Mouse (Mus musculus) kidney, postnatal 25 days (tissue): ENCODE results near the gene Rassf1.

ENCODE experiments used
- DNase-seq, 2 experiments: peaks; one replicate each; pipeline ENCODE4 v3.0.0; 2021; ENCODE audit warnings: mixed read lengths in 2 of 2

Rassf1 gene

DNA sequence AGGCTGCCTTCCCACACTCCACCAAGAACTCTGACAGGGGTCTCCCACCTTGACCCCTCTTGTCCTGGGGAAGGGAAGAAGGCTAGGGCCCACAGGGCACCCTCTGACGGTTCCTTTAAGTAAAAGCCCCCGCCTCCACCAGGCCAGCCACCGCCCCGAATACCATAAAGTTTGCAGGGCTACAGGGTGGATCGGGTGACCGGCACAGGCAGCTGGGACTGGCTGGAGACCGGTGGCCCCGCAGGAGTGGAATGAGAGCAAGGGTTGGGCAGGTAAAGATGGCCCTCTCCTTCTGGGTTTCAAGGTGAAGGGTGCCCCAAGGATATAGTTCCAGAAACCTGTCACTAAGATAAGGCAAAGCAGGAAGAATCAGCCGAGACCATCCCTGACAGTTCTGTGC is 55.2 kb downstream of the Rassf1 start:
- DNase-seq: peak; percentile 68 to 88

DNA sequence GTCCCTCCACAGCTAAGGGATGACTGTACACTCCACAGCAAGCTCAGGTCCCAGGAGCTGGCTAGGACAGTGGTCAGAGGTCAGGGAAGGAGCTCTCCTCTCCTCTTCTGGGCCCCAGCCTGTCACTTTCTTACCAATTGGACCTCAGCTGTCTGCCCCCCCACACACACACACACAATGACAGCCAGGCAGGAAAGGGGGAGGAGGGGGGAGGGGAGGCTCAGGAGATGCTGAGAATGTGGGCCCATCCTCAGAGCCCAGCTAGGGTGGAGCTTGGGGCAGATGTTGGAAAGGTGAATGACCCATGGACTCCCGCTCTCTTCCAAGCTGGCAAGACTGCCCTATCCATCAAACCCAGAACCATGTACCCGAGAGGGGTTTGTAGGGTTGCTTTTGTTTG is 55.7 kb downstream of the Rassf1 start:
- DNase-seq: peak in 1 of 2 experiments; percentile 71

DNA sequence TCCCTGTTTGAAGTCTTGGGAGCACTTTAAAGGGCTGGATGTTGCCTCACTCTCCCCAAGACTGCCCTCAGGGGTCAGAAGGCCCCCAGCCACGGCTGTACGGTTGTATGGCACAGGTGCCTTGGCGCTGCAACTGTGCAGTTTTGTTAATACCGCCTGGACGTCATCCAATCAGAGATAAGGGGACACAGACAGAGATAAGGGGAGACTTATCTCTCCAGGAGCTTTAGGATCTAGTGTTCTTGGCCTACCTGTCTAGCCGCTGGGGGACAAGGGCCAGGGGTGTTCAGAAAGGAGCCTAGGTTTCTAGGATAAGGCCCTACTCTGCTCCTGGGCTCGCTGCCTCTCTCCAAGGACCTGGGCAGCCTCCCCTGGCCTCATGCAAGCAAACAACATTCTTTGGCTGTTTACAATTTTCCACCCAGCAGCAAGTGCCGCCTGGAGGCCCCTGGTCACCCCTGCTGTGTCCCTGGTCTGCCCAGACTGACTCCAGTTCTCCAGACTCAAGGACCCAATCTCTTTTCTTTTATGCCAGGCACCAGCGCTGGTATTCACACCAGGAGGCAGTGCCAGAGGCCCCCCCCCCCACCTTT is 56.4 kb downstream of the Rassf1 start:
- DNase-seq: peak; percentile 45 to 69

DNA sequence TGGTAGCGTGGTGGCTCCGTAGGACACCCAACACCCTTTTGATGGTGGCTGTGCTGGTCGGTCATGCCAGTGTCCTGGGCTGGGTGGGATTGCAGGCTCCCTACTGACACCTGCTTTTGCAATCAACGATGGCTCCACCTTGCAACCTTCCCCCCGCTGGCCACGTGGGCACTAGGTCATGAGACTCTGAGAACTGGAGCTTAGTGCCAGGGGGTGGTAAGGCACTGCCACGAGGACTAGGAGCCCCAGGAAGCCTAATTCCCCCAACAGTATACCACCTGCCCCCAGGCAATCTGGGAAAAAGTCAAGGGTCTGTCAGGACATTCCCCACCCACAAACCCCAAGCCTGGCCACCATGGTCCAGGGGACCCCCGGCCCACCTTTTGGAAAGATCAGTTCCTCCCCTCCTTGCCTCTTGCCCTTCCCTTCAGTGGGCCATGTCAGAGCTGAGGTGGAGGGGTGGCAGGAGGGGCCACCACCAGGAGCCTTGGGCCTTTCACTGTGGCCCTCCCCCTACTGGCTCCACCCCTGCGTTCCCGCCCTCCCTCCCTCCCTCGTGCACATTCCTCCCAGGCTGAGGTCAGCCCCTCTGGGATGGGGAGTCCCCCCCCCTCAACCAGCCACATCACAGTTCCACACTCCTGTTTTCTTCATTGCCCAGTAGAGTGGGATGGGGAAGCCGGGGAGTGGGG is 57.5 kb downstream of the Rassf1 start, which contains the start of gene Sema3b:
Sema3b (minus strand) TSS at position 489 of the 692 bp plus-strand sequence.
- DNase-seq: peak; percentile 61 to 86

DNA sequence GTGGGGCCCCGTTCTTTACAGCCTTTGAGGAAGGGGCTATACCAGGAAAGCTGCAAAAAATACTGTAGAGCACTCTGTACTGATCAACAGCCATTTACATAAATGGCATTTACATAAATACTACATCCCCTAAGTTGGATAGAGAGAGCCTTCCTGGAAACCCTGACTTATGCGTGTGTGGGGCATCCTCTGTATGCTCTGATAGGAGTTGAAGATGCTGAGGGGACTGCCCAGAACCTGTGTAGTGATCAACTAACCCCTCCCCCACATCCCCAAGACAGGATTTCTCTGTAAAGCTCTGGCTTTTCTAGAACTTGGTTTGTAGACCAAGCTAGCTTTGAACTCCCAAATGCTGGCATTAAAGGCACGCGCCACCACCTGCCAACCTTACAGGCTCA is 58.1 kb downstream of the Rassf1 start:
- DNase-seq: no peak

DNA sequence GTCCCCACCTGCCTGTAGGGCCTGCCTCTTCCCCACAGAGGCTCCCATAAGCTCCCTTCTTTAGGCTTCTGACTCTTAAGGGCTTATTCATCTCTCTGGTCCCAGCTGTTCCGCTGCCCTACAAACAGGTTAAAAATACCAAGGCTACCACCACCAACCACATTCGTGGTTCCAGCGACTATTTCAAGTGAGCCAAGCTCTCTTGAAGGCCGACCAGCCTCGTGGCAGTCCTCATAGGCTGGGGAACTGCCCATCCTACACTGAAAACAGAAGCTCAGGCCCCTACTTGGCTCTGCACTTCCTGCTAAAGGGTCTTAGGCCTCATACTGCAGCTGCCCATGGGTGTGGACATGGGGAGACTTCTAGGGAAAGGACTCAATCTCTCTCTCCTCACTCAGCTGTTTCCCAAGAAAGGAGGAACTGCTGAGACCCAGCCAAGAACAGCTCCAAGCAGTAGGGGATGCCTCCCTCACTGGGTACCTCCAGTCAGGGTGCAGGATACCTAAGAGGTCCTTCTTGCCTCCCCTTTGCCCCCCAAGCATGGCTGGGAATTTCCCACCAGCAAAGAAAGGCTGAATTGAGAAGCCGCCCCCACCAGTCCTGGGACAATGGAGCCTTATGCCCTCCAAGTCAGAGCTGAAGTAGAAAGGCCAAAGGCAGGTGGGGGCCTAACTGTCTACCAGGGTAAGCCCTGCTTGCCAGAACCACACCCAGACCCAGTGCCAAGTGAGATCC is 60.3 kb downstream of the Rassf1 start:
- DNase-seq: no peak
